Mouse (Mus musculus): Measurements from ENCODE around the gene Ube2ql1. TPM values are rescaled to one million over a fixed set of nuclear protein-coding genes. Genes with fewer than 3 reads are reported as not detected.

Ube2ql1 gene
- polyA plus RNA-seq, 1 experiment from 2014 or later = 0.09 TPM

- ATAC-seq (ENCODE audit: low read depth) = no peak
- Histone ChIP-seq H3K27ac (ENCODE audit: low read length) (no peak overlapping the region), H3K4me3 (ENCODE audit: low read length) (no peak overlapping the region), H3K9me3 (ENCODE audit: control insufficient read depth, low read length) (no peaks in the 10 kb centered on the region), H3K4me1 (replicated peaks; ENCODE audit: control insufficient read depth, insufficient read depth, low read length) (no peaks in the 10 kb centered on the region), H3K27me3 (ENCODE audit: control insufficient read depth, insufficient read depth, low read depth, low read length) (no peaks in the 10 kb centered on the region), H3K9ac (ENCODE audit: low read length) (no peak overlapping the region), H3K4me2 (ENCODE audit: low read depth, low read length) (no peak overlapping the region), H3K36me3 (ENCODE audit: control insufficient read depth, insufficient read depth, low read length) (no peaks in the 10 kb centered on the region)
- whole genome bisulfite sequencing = 69% methylated on average over 2 of the region's 2 CpGs
These were observed 13.2 kb upstream of the Ube2ql1 start for GRCm38 (mm10) chr13:69752875-69753274.

DNA sequence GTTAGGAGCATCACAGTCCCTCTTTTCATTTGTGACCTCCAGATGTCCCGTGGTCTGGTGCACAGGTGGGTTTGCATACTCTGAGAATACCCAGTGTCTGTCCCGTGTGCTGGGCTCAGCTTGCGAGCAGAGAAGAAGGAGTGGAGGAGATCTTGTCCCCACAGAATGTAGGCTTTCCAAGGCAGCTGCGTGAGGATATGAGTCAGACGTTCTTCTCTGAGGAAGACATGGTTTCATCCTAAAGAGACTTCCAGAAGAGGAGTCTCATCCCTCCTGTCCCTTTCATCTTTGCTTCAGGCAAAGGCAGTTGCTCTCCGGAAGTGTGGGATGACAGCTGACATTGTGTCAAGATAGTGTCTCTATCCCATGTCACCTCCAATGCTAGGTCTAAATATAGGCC, 11.8 kb upstream of the Ube2ql1 start:
- Histone ChIP-seq H3K36me3 (ENCODE audit: control insufficient read depth, insufficient read depth, low read length) (no peaks in the 10 kb centered on the region), H3K9me3 (ENCODE audit: control insufficient read depth, low read length) (no peaks in the 10 kb centered on the region), H3K4me1 (replicated peaks; ENCODE audit: control insufficient read depth, insufficient read depth, low read length) (no peaks in the 10 kb centered on the region), H3K9ac (ENCODE audit: low read length) (no peak overlapping the region), H3K4me3 (ENCODE audit: low read length) (no peak overlapping the region), H3K4me2 (ENCODE audit: low read depth, low read length) (no peak overlapping the region), H3K27ac (ENCODE audit: low read length) (no peak overlapping the region), H3K27me3 (ENCODE audit: control insufficient read depth, insufficient read depth, low read depth, low read length) (no peaks in the 10 kb centered on the region)
- ATAC-seq (ENCODE audit: low read depth) = no peak
- WGBS = 70% methylated on average over 6 of the region's 6 CpGs

DNA sequence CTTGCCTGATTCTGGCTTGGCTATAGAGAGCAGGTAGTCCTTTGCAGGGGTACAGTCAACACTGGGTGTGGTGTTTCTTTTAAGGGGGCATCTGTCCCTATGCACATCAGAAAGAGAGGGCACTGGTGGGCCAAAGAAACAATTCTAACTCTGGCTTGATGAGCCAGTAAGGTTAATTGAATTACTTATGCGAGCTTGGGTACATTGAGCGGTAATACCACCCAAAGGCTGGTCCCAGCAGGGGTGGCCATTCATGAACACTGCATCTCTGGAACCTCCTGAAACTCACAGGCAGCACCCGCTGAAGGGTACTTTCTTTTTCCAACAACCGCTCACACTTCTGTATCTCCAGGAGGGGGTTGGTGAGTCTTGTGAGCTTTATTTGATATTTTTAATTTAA, 9.1 kb upstream of the Ube2ql1 start:
- Histone ChIP-seq H3K4me1 (replicated peaks; ENCODE audit: control insufficient read depth, insufficient read depth, low read length) (no peaks in the 10 kb centered on the region), H3K4me3 (ENCODE audit: low read length) (no peak overlapping the region), H3K27ac (ENCODE audit: low read length) (no peak overlapping the region), H3K9ac (ENCODE audit: low read length) (no peak overlapping the region), H3K4me2 (ENCODE audit: low read depth, low read length) (no peak overlapping the region), H3K27me3 (ENCODE audit: control insufficient read depth, insufficient read depth, low read depth, low read length) (no peaks in the 10 kb centered on the region), H3K36me3 (ENCODE audit: control insufficient read depth, insufficient read depth, low read length) (no peaks in the 10 kb centered on the region), H3K9me3 (ENCODE audit: control insufficient read depth, low read length) (no peaks in the 10 kb centered on the region; the same call in none of the 2 replicates)
- no peak for ATAC-seq (ENCODE audit: low read depth)
- 79% methylated on average over 4 of the region's 4 CpGs for WGBS

DNA sequence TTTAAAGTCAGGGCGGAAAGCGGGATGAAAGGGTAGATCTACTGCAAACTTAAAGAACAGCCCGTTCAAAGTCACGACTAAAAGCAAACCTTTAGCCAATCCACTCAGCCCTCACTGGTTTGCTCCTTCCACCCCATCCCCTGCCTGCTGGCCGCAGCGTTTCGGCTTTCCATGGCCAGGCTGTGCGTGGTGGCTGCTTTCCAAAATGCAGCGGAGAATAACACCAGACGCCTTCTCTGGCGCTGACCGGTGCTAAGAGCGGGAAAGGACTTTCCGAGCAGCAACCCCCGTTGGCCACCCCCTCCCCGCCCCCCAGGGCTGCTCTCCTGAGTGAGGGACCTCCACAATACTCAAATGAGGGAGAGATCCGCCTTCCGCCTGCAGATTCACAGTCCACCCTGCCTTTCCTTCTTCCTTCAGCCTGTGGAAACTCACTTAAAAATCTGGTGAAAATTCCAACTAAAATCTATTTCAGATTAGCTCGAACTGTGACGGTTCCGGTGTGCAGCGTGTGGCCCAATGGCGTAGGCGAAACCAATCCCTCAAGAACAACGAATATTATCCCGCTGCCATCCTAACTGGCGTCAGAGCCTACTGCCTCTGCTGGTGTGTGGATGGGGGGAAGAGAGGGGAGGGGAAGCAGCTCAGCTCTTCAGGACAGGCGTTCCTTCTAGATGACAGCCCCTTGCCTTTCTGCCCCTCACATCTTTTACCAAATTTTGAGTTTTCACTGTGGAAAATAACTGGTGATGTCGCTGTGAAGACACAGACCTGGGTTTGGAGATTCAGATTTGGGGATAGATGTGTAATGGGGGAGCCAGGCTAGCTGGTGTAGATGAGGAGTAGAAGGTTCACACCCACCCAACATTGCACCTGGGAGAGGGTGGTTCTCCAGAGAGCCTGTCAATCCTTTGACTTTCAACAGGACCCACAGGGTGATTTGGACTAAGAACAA, 919 bp upstream of the Ube2ql1 start:
- Histone ChIP-seq H3K4me2 (ENCODE audit: low read depth, low read length) (peak overlapping the region; percentile 98), H3K4me3 (ENCODE audit: low read length) (peak overlapping the region; percentile 65), H3K36me3 (ENCODE audit: control insufficient read depth, insufficient read depth, low read length) (no peaks in the 10 kb centered on the region), H3K9me3 (ENCODE audit: control insufficient read depth, low read length) (no peaks in the 10 kb centered on the region; the same call in none of the 2 replicates), H3K27me3 (ENCODE audit: control insufficient read depth, insufficient read depth, low read depth, low read length) (peaks cover 52% of the 10 kb centered on the region), H3K4me1 (replicated peaks; ENCODE audit: control insufficient read depth, insufficient read depth, low read length) (peaks cover 5% of the 10 kb centered on the region), H3K9ac (ENCODE audit: low read length) (peak overlapping the region; percentile 58), H3K27ac (ENCODE audit: low read length) (no peak overlapping the region)
- ATAC-seq (ENCODE audit: low read depth) = peak; percentile 63
- 2% methylated on average over 29 of the region's 29 CpGs for WGBS

GRCm38 (mm10) chr13:69739091-69739758, 464 bp downstream of the Ube2ql1 start:
- H3K4me2 ChIP-seq (ENCODE audit: low read depth, low read length) = peak overlapping the region; percentile 98
- ATAC-seq (ENCODE audit: low read depth) = peak; percentile 24
- H3K9ac ChIP-seq (ENCODE audit: low read length) = peak overlapping the region; percentile 63
- no peak overlapping the region for H3K27ac ChIP-seq (ENCODE audit: low read length)
- H3K4me3 ChIP-seq (ENCODE audit: low read length) = peak overlapping the region; percentile 65
- peaks cover 55% of the 10 kb centered on the region for H3K27me3 ChIP-seq (ENCODE audit: control insufficient read depth, insufficient read depth, low read depth, low read length)
- no peaks in the 10 kb centered on the region; the same call in 1 of the 2 replicates for H3K9me3 ChIP-seq (ENCODE audit: control insufficient read depth, low read length)
- WGBS = 0% methylated on average over 63 of the region's 78 CpGs
- H3K4me1 ChIP-seq (replicated peaks; ENCODE audit: control insufficient read depth, insufficient read depth, low read length) = peaks cover 5% of the 10 kb centered on the region
- no peaks in the 10 kb centered on the region for H3K36me3 ChIP-seq (ENCODE audit: control insufficient read depth, insufficient read depth, low read length)

GRCm38 (mm10) chr13:69738461-69738971, 1.2 kb downstream of the Ube2ql1 start:
- 1% methylated on average over 35 of the region's 40 CpGs for WGBS
- Histone ChIP-seq H3K27ac (ENCODE audit: low read length) (no peak overlapping the region), H3K36me3 (ENCODE audit: control insufficient read depth, insufficient read depth, low read length) (no peaks in the 10 kb centered on the region), H3K4me3 (ENCODE audit: low read length) (peak overlapping the region; percentile 65), H3K9ac (ENCODE audit: low read length) (no peak overlapping the region), H3K4me1 (replicated peaks; ENCODE audit: control insufficient read depth, insufficient read depth, low read length) (peaks cover 5% of the 10 kb centered on the region), H3K4me2 (ENCODE audit: low read depth, low read length) (peak overlapping the region; percentile 98), H3K9me3 (ENCODE audit: control insufficient read depth, low read length) (no peaks in the 10 kb centered on the region), H3K27me3 (ENCODE audit: control insufficient read depth, insufficient read depth, low read depth, low read length) (peaks cover 55% of the 10 kb centered on the region)
- no peak for ATAC-seq (ENCODE audit: low read depth)

GRCm38 (mm10) chr13:69737444-69738185, 2.1 kb downstream of the Ube2ql1 start:
- H3K27me3 ChIP-seq (ENCODE audit: control insufficient read depth, insufficient read depth, low read depth, low read length) = peaks cover 55% of the 10 kb centered on the region
- no peaks in the 10 kb centered on the region for H3K36me3 ChIP-seq (ENCODE audit: control insufficient read depth, insufficient read depth, low read length)
- ATAC-seq (ENCODE audit: low read depth) = no peak
- no peaks in the 10 kb centered on the region for H3K9me3 ChIP-seq (ENCODE audit: control insufficient read depth, low read length)
- H3K4me2 ChIP-seq (ENCODE audit: low read depth, low read length) = no peak overlapping the region
- H3K9ac ChIP-seq (ENCODE audit: low read length) = no peak overlapping the region
- no peak overlapping the region for H3K4me3 ChIP-seq (ENCODE audit: low read length)
- H3K4me1 ChIP-seq (replicated peaks; ENCODE audit: control insufficient read depth, insufficient read depth, low read length) = peaks cover 5% of the 10 kb centered on the region
- 16% methylated on average over 15 of the region's 19 CpGs for WGBS
- H3K27ac ChIP-seq (ENCODE audit: low read length) = no peak overlapping the region

DNA sequence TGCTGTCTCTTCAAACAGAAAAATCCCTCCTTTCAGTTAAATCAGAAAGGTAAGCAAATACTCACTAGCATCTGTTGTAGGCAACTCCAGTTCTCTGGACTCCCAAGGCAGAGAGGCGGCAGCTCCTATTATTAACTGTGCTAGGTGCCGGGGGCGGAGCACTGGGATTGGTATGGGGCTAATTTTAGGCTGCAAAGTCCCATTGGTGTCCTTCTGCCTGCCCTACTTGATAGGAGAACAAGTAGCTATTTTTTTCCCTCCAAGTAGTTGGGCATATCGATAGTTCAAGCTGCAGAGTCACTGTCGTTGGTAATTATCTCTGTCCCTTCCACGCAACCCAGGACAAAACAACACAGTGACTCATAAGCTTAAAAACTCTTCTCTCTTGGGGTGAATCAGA, 7.1 kb downstream of the Ube2ql1 start:
- no peaks in the 10 kb centered on the region for H3K36me3 ChIP-seq (ENCODE audit: control insufficient read depth, insufficient read depth, low read length)
- WGBS = 91% methylated on average over 6 of the region's 6 CpGs
- no peak overlapping the region for H3K4me2 ChIP-seq (ENCODE audit: low read depth, low read length)
- H3K4me1 ChIP-seq (replicated peaks; ENCODE audit: control insufficient read depth, insufficient read depth, low read length) = no peaks in the 10 kb centered on the region
- ATAC-seq (ENCODE audit: low read depth) = no peak
- H3K27ac ChIP-seq (ENCODE audit: low read length) = no peak overlapping the region
- no peak overlapping the region for H3K9ac ChIP-seq (ENCODE audit: low read length)
- peaks cover 20% of the 10 kb centered on the region for H3K27me3 ChIP-seq (ENCODE audit: control insufficient read depth, insufficient read depth, low read depth, low read length)
- no peak overlapping the region for H3K4me3 ChIP-seq (ENCODE audit: low read length)
- no peaks in the 10 kb centered on the region for H3K9me3 ChIP-seq (ENCODE audit: control insufficient read depth, low read length)

Data from lung, embryonic 16.5 days (tissue).